Mouse (Mus musculus): ENCODE measurements at regions not wholly inside any gene's neighbourhood (a gene's known extent, or its start where the extent isn't known, plus 50 kb on each side); places are given as distances from the start of the nearest gene placed in this dataset.

GRCm38 (mm10) chr1:189105276-189105675 is 97.6 kb upstream of the Kctd3 start:
- TF ChIP-seq POLR2A (IDR thresholded peaks at IDR 0.05; ENCODE audit: low read depth, low read length) (no peak), CTCF (IDR thresholded peaks at IDR 0.05; ENCODE audit: borderline replicate concordance, insufficient read depth, low read length) (no peak)
